Mouse (Mus musculus): Measurements from ENCODE around the gene Gins2. TPM values are rescaled to one million over a fixed set of nuclear protein-coding genes. Genes with fewer than 3 reads are reported as not detected.

Gins2 gene
- polyA plus RNA-seq, 1 experiment from 2014 or later: 15.9 TPM

- Histone ChIP-seq H3K27ac (replicated peaks) (peak overlapping the region; percentile 83), H3K4me2 (0 out of 2 replicates have a peak overlapping the region, but pooled peaks have one; percentile 22), H3K27me3 (replicated peaks) (no peaks in the 10 kb centered on the region), H3K9ac (replicated peaks) (0 out of 2 replicates have a peak overlapping the region, but pooled peaks have one; percentile 20), H3K9me3 (replicated peaks) (no peaks in the 10 kb centered on the region), H3K4me3 (replicated peaks) (no peak overlapping the region), H3K36me3 (peaks cover 14% of the 10 kb centered on the region), H3K4me1 (peaks cover 90% of the 10 kb centered on the region)
- no peak for ATAC-seq (ENCODE audit: low FRiP score)
- WGBS: 74% methylated on average over 18 of the region's 18 CpGs
These were observed 26.3 kb downstream of the Gins2 start for GRCm38 (mm10) chr8:120562680-120563347.

GRCm38 (mm10) chr8:120561539-120562435 lies 27.3 kb downstream of the Gins2 start:
- WGBS: 84% methylated on average over 22 of the region's 22 CpGs
- Histone ChIP-seq H3K4me2 (no peak overlapping the region), H3K4me3 (replicated peaks) (no peak overlapping the region), H3K27me3 (replicated peaks) (no peaks in the 10 kb centered on the region), H3K9me3 (replicated peaks) (no peaks in the 10 kb centered on the region), H3K27ac (replicated peaks) (no peak overlapping the region), H3K36me3 (peaks cover 4% of the 10 kb centered on the region), H3K4me1 (peaks cover 98% of the 10 kb centered on the region), H3K9ac (replicated peaks) (no peak overlapping the region)
- no peak for ATAC-seq (ENCODE audit: low FRiP score)

GRCm38 (mm10) chr8:120560535-120560934 lies 28.6 kb downstream of the Gins2 start:
- Histone ChIP-seq H3K4me3 (replicated peaks) (no peak overlapping the region), H3K4me1 (peaks cover 99% of the 10 kb centered on the region), H3K36me3 (no peaks in the 10 kb centered on the region), H3K9ac (replicated peaks) (no peak overlapping the region), H3K4me2 (no peak overlapping the region), H3K27me3 (replicated peaks) (no peaks in the 10 kb centered on the region), H3K27ac (replicated peaks) (no peak overlapping the region), H3K9me3 (replicated peaks) (no peaks in the 10 kb centered on the region)
- WGBS: 58% methylated on average over 5 of the region's 5 CpGs
- no peak for ATAC-seq (ENCODE audit: low FRiP score)

- Histone ChIP-seq H3K4me3 (replicated peaks) (no peak overlapping the region), H3K9ac (replicated peaks) (peak overlapping the region; percentile 36), H3K4me2 (no peak overlapping the region), H3K9me3 (replicated peaks) (no peaks in the 10 kb centered on the region), H3K27me3 (replicated peaks) (no peaks in the 10 kb centered on the region), H3K36me3 (0 out of 2 replicates have a peak, but pooled peaks cover 2% of the 10 kb centered on the region), H3K27ac (replicated peaks) (peak overlapping the region; percentile 69), H3K4me1 (peaks cover 99% of the 10 kb centered on the region)
- ATAC-seq (ENCODE audit: low FRiP score): no peak
- 16% methylated on average over 11 of the region's 11 CpGs for WGBS
These were observed 29.4 kb downstream of the Gins2 start for GRCm38 (mm10) chr8:120559654-120560053.

GRCm38 (mm10) chr8:120558162-120558561 lies 30.9 kb downstream of the Gins2 start:
- WGBS: 61% methylated on average over 4 of the region's 4 CpGs
- Histone ChIP-seq H3K36me3 (0 out of 2 replicates have a peak, but pooled peaks cover 3% of the 10 kb centered on the region), H3K4me2 (no peak overlapping the region), H3K9me3 (replicated peaks) (no peaks in the 10 kb centered on the region), H3K27ac (replicated peaks) (no peak overlapping the region), H3K9ac (replicated peaks) (no peak overlapping the region), H3K4me3 (replicated peaks) (no peak overlapping the region), H3K27me3 (replicated peaks) (no peaks in the 10 kb centered on the region), H3K4me1 (peaks cover 94% of the 10 kb centered on the region)
- ATAC-seq (ENCODE audit: low FRiP score): no peak

GRCm38 (mm10) chr8:120557170-120557965 lies 31.7 kb downstream of the Gins2 start:
- H3K27me3 ChIP-seq (replicated peaks): no peaks in the 10 kb centered on the region
- ATAC-seq (ENCODE audit: low FRiP score): no peak
- WGBS: 49% methylated on average over 15 of the region's 15 CpGs
- no peaks in the 10 kb centered on the region for H3K9me3 ChIP-seq (replicated peaks)
- H3K9ac ChIP-seq (replicated peaks): no peak overlapping the region
- H3K4me2 ChIP-seq: no peak overlapping the region
- H3K27ac ChIP-seq (replicated peaks): no peak overlapping the region
- peaks cover 94% of the 10 kb centered on the region for H3K4me1 ChIP-seq
- H3K36me3 ChIP-seq: 0 out of 2 replicates have a peak, but pooled peaks cover 3% of the 10 kb centered on the region
- no peak overlapping the region for H3K4me3 ChIP-seq (replicated peaks)

GRCm38 (mm10) chr8:120556198-120556892 lies 32.8 kb downstream of the Gins2 start:
- 31% methylated on average over 20 of the region's 20 CpGs for WGBS
- H3K36me3 ChIP-seq: 0 out of 2 replicates have a peak, but pooled peaks cover 3% of the 10 kb centered on the region
- peaks cover 95% of the 10 kb centered on the region for H3K4me1 ChIP-seq
- H3K27me3 ChIP-seq (replicated peaks): no peaks in the 10 kb centered on the region
- no peak overlapping the region for H3K4me3 ChIP-seq (replicated peaks)
- H3K4me2 ChIP-seq: peak overlapping the region; percentile 17; the same call in 1 of the 2 replicates
- H3K9ac ChIP-seq (replicated peaks): no peak overlapping the region; the same call in 1 of the 2 replicates
- no peak for ATAC-seq (ENCODE audit: low FRiP score)
- H3K27ac ChIP-seq (replicated peaks): peak overlapping the region; percentile 76
- H3K9me3 ChIP-seq (replicated peaks): no peaks in the 10 kb centered on the region

GRCm38 (mm10) chr8:120554466-120555039 lies 34.6 kb downstream of the Gins2 start:
- Histone ChIP-seq H3K4me1 (peaks cover 95% of the 10 kb centered on the region), H3K4me2 (no peak overlapping the region), H3K36me3 (0 out of 2 replicates have a peak, but pooled peaks cover 3% of the 10 kb centered on the region), H3K27me3 (replicated peaks) (no peaks in the 10 kb centered on the region), H3K27ac (replicated peaks) (no peak overlapping the region), H3K4me3 (replicated peaks) (no peak overlapping the region), H3K9me3 (replicated peaks) (no peaks in the 10 kb centered on the region), H3K9ac (replicated peaks) (no peak overlapping the region)
- ATAC-seq (ENCODE audit: low FRiP score): no peak
- 91% methylated on average over 18 of the region's 18 CpGs for WGBS

- ATAC-seq (ENCODE audit: low FRiP score): no peak
- Histone ChIP-seq H3K4me3 (replicated peaks) (no peak overlapping the region), H3K4me2 (no peak overlapping the region), H3K9me3 (replicated peaks) (no peaks in the 10 kb centered on the region), H3K9ac (replicated peaks) (no peak overlapping the region), H3K36me3 (0 out of 2 replicates have a peak, but pooled peaks cover 3% of the 10 kb centered on the region), H3K4me1 (peaks cover 95% of the 10 kb centered on the region), H3K27me3 (replicated peaks) (no peaks in the 10 kb centered on the region), H3K27ac (replicated peaks) (no peak overlapping the region)
- 84% methylated on average over 24 of the region's 24 CpGs for WGBS
These were observed 35.5 kb downstream of the Gins2 start for GRCm38 (mm10) chr8:120553441-120554123.

GRCm38 (mm10) chr8:120552509-120552908 lies 36.6 kb downstream of the Gins2 start:
- ATAC-seq (ENCODE audit: low FRiP score): no peak
- Histone ChIP-seq H3K9ac (replicated peaks) (no peak overlapping the region), H3K27me3 (replicated peaks) (no peaks in the 10 kb centered on the region), H3K4me2 (no peak overlapping the region), H3K27ac (replicated peaks) (no peak overlapping the region), H3K36me3 (0 out of 2 replicates have a peak, but pooled peaks cover 3% of the 10 kb centered on the region), H3K9me3 (replicated peaks) (no peaks in the 10 kb centered on the region), H3K4me1 (peaks cover 95% of the 10 kb centered on the region), H3K4me3 (replicated peaks) (no peak overlapping the region)
- WGBS: 91% methylated on average over 11 of the region's 11 CpGs

All from neural tube, embryonic 15.5 days (tissue).